Mouse (Mus musculus) ES-E14 (cell line): ENCODE results near the gene Pced1a. TPM values are rescaled to one million over a fixed set of nuclear protein-coding genes. Genes with fewer than 3 reads are reported as not detected.

ENCODE experiments used
- DNase-seq: peaks from one replicate; pipeline ENCODE4 v3.0.0-alpha.2; 2013; ENCODE audit warnings: low read depth, low spot score
- H3K27ac ChIP-seq: 2 replicates; pipeline ENCODE4 v1.5.1; 2012; ENCODE audit warnings: low read depth, mild to moderate bottlenecking, low read length, moderate library complexity, mixed read lengths; ENCODE audit not compliant: poor library complexity, insufficient read depth, severe bottlenecking
- H3K36me3 ChIP-seq: 2 replicates; pipeline ENCODE4 v1.6.1; 2012; ENCODE audit warnings: mild to moderate bottlenecking, low read length, moderate library complexity, mixed read lengths; ENCODE audit not compliant: control insufficient read depth, poor library complexity, insufficient read depth, severe bottlenecking
- H3K4me1 ChIP-seq, 2 experiments: fragments of 150-350 bp in 1 of 2; sonication (generic) in 1 of 2; 2 replicates each; pipeline ENCODE4 v1.6.1; 2012; ENCODE audit warnings: low read length in 2 of 2, mild to moderate bottlenecking in 1 of 2, mixed read lengths in 1 of 2; ENCODE audit not compliant: control insufficient read depth in 2 of 2, insufficient read depth in 2 of 2, poor library complexity in 1 of 2
- H3K4me3 ChIP-seq, 2 experiments: fragments of 150-350 bp in 1 of 2; sonication (generic) in 1 of 2; 2 replicates each; pipeline ENCODE4 v1.5.1; 2012; ENCODE audit warnings: low read length in 2 of 2, low read depth in 1 of 2, mild to moderate bottlenecking in 1 of 2, mixed read lengths in 1 of 2; ENCODE audit not compliant: insufficient read depth in 1 of 2, poor library complexity in 1 of 2, severe bottlenecking in 1 of 2
- H3K9ac ChIP-seq: 2 replicates; pipeline ENCODE4 v1.6.1; 2012; ENCODE audit warnings: low read depth, mild to moderate bottlenecking, low read length, mixed read lengths; ENCODE audit not compliant: poor library complexity, insufficient read depth, severe bottlenecking
- H3K9me3 ChIP-seq: fragments of 150-350 bp; sonication (generic); 2 replicates; pipeline ENCODE4 v1.6.1; 2012; ENCODE audit warnings: low read depth, mild to moderate bottlenecking, low read length; ENCODE audit not compliant: control insufficient read depth, insufficient read depth
- CHD2 ChIP-seq: IDR thresholded peaks from 2 replicates; pipeline ENCODE4 v1.6.1; 2014; ENCODE audit warnings: mild to moderate bottlenecking, low read depth, low read length, inconsistent platforms
- HCFC1 ChIP-seq: IDR thresholded peaks from 2 replicates; pipeline ENCODE4 v1.6.1; 2012; ENCODE audit warnings: low read length, inconsistent platforms, borderline replicate concordance; ENCODE audit not compliant: insufficient read depth
- MAFK ChIP-seq: IDR thresholded peaks from 2 replicates; pipeline ENCODE4 v1.6.1; 2014; ENCODE audit warnings: mild to moderate bottlenecking, low read depth, low read length, inconsistent platforms; ENCODE audit not compliant: insufficient read depth
- ZC3H11A ChIP-seq: IDR thresholded peaks from 2 replicates; pipeline ENCODE4 v1.6.1; 2012; ENCODE audit warnings: low read depth, mild to moderate bottlenecking, inconsistent platforms, low read length, borderline replicate concordance
- ZNF384 ChIP-seq: IDR thresholded peaks from 2 replicates; pipeline ENCODE4 v1.6.1; 2012; ENCODE audit warnings: low read depth, low read length, inconsistent platforms
- in situ Hi-C, 2 experiments: fragments of 600-800 bp; cut with MboI; formaldehyde crosslinking; loops; one replicate each; pipeline ENCODE4 v1.15.1; 2025; ENCODE audit warnings: low sequenced_read_pairs in 2 of 2, inconsistent platforms in 1 of 2; ENCODE audit not compliant: unreplicated experiment in 2 of 2
- total RNA-seq: library from RNA; depleted of rRNA; stranded (reverse); fragments of 300-350 nt; gene quantifications from 2 replicates; pipeline ENCODE4 v1.2.3, GENCODE M21; 2012

Gene Pced1a
- total RNA-seq, 1 experiment: 13.1 TPM

- peaks cover 10% of the 10 kb centered on the region for H3K36me3 ChIP-seq
- H3K9ac ChIP-seq: no peak overlapping the region
- no peak overlapping the region for H3K4me3 ChIP-seq
- H3K9me3 ChIP-seq: no peaks in the 10 kb centered on the region
- no peak overlapping the region for H3K27ac ChIP-seq
- no peak for DNase-seq
- TF ChIP-seq ZC3H11A (no peak), HCFC1 (no peak), MAFK (no peak), ZNF384 (no peak), CHD2 (no peak)
- in situ Hi-C loops: no loop called here
- H3K4me1 ChIP-seq: no peaks in the 10 kb centered on the region
Measured at GRCm38 (mm10) chr2:130448449-130448848, 23.9 kb upstream of the Pced1a start.

- in situ Hi-C loops: no loop called here
- no peak for TF ChIP-seq CHD2
- peaks cover 64% of the 10 kb centered on the region for H3K36me3 ChIP-seq
- H3K27ac ChIP-seq: no peak overlapping the region
- no peaks in the 10 kb centered on the region for H3K9me3 ChIP-seq
- DNase-seq: no peak
- no peaks in the 10 kb centered on the region for H3K4me1 ChIP-seq
- H3K9ac ChIP-seq: no peak overlapping the region
- no peak overlapping the region for H3K4me3 ChIP-seq
Measured at GRCm38 (mm10) chr2:130442162-130442561, 17.7 kb upstream of the Pced1a start.

GRCm38 (mm10) chr2:130439840-130440480 is 15.5 kb upstream of the Pced1a start:
- H3K27ac ChIP-seq: no peak overlapping the region
- H3K36me3 ChIP-seq: peaks cover 61% of the 10 kb centered on the region
- H3K4me3 ChIP-seq: no peak overlapping the region
- no peak for TF ChIP-seq CHD2
- TF ChIP-seq MAFK: no peak
- no peak for TF ChIP-seq HCFC1
- no peak for TF ChIP-seq ZC3H11A
- no peak for TF ChIP-seq ZNF384
- no peak for DNase-seq
- in situ Hi-C loops: no loop called here
- H3K9me3 ChIP-seq: no peaks in the 10 kb centered on the region
- no peaks in the 10 kb centered on the region for H3K4me1 ChIP-seq
- H3K9ac ChIP-seq: no peak overlapping the region

- Histone ChIP-seq H3K27ac (no peak overlapping the region), H3K4me3 (no peak overlapping the region), H3K4me1 (no peaks in the 10 kb centered on the region), H3K9me3 (no peaks in the 10 kb centered on the region), H3K36me3 (peaks cover 56% of the 10 kb centered on the region), H3K9ac (no peak overlapping the region)
- in situ Hi-C loops: no loop called here
- DNase-seq: no peak
- no peak for TF ChIP-seq CHD2
- TF ChIP-seq HCFC1: no peak
- no peak for TF ChIP-seq MAFK
- no peak for TF ChIP-seq ZNF384
Measured at GRCm38 (mm10) chr2:130438861-130439260, 14.4 kb upstream of the Pced1a start.

- Histone ChIP-seq H3K27ac (no peak overlapping the region), H3K36me3 (peaks cover 41% of the 10 kb centered on the region), H3K9me3 (no peaks in the 10 kb centered on the region), H3K9ac (no peak overlapping the region), H3K4me3 (no peak overlapping the region), H3K4me1 (no peaks in the 10 kb centered on the region)
- in situ Hi-C loops: no loop called here
- TF ChIP-seq HCFC1 (no peak), CHD2 (no peak), MAFK (no peak), ZC3H11A (no peak), ZNF384 (no peak)
- DNase-seq: no peak
Measured at GRCm38 (mm10) chr2:130436769-130437168, 12.3 kb upstream of the Pced1a start.
